Mouse (Mus musculus) adrenal gland (tissue): ENCODE measurements at regions not wholly inside any gene's neighbourhood (a gene's known extent, or its start where the extent isn't known, plus 50 kb on each side); places are given as distances from the start of the nearest gene placed in this dataset.

Source experiments
- intact Hi-C: fragments of 180-260 bp; cut with DNase I; formaldehyde crosslinking; loops from one replicate; pipeline ENCODE4 v1.15.1; 2025

DNA sequence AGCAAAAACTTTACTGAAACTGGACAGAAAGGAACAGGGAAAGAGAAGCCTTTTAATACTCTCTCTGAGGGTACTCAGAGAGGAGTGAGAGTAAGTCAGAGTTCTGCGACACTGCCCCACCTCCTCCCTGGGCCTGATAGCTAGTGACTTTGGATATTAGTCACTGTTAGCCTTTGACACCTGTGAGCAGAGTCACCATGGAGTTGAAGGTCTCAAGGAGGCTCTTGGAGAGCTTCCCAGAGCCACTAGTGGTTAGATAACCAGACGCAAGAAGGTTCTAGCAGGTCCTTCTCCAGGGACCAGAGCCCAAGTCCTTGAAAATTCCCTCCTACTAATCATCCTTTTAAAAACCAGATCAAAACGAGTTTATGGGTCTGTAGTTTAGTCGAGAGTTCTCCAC is 94.3 kb downstream of the Brms1l start:
- intact Hi-C loops = no loop called here

- intact Hi-C loops = no loop called here
Observed at GRCm38 (mm10) chr12:55926974-55927321, 90.8 kb downstream of the Brms1l start.

GRCm38 (mm10) chr12:55926276-55926973 is 90.3 kb downstream of the Brms1l start:
- intact Hi-C loops = no loop called here
